Mouse (Mus musculus): Measurements from ENCODE around the gene Spata25. TPM values are rescaled to one million over a fixed set of nuclear protein-coding genes. Genes with fewer than 3 reads are reported as not detected.
A peak's percentile ranks its signal among the peaks of the same experiment; 100 is the strongest.

Gene Spata25
- polyA plus RNA-seq, 1 experiment from 2014 or later: not detected

- DNase-seq (ENCODE audit: low spot score) (no peak), ATAC-seq (ENCODE audit: low FRiP score, low TSS enrichment) (no peak)
- Histone ChIP-seq H3K9me3 (ENCODE audit: control insufficient read depth, low read length) (no peaks in the 10 kb centered on the region), H3K4me2 (replicated peaks; ENCODE audit: low read depth) (no peak overlapping the region), H3K27me3 (ENCODE audit: control insufficient read depth, insufficient read depth, low read length) (no peaks in the 10 kb centered on the region), H3K36me3 (ENCODE audit: control insufficient read depth, insufficient read depth, low read length) (peaks cover 9% of the 10 kb centered on the region), H3K9ac (ENCODE audit: low read length) (no peak overlapping the region), H3K4me3 (ENCODE audit: low read depth, low read length) (no peak overlapping the region), H3K4me1 (replicated peaks; ENCODE audit: control insufficient read depth, insufficient read depth) (peaks cover 2% of the 10 kb centered on the region; the same call in 1 of the 2 replicates), H3K27ac (replicated peaks) (no peak overlapping the region)
- TF ChIP-seq EP300 (optimal IDR thresholded peaks at IDR 0.05): no peak
- TF ChIP-seq CTCF (IDR thresholded peaks at IDR 0.05; ENCODE audit: low read depth): no peak
- WGBS: 94% methylated on average over 4 of the region's 4 CpGs
Observed at GRCm38 (mm10) chr2:164835164-164835563, 6.8 kb upstream of the Spata25 start.

DNA sequence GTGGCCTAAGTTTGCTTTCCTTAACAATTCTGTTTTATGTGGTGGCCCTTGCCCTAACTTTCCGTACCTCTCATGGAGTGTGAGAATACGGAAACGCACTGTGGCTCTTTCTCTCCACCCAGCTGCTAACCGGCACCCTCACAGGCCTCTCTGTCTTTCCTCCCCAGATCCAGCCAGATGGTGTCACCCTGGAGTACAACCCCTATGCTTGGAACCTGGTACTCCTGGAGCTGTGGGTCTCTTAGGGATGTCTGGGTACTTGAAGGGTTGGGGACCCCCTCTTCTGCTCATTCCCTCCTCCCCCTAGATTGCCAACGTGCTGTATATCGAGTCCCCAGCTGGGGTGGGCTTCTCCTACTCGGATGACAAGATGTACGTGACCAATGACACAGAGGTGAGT lies 6.2 kb upstream of the Spata25 start:
- H3K36me3 ChIP-seq (ENCODE audit: control insufficient read depth, insufficient read depth, low read length): peaks cover 9% of the 10 kb centered on the region
- 37% methylated on average over 8 of the region's 8 CpGs for WGBS
- ATAC-seq (ENCODE audit: low FRiP score, low TSS enrichment): no peak
- H3K27ac ChIP-seq (replicated peaks): peak overlapping the region; percentile 84; the same call in 1 of the 2 replicates
- no peaks in the 10 kb centered on the region for H3K9me3 ChIP-seq (ENCODE audit: control insufficient read depth, low read length)
- peak overlapping the region; percentile 71 for H3K9ac ChIP-seq (ENCODE audit: low read length)
- peak; percentile 41; the same call in 1 of the 2 replicates for TF ChIP-seq CTCF (IDR thresholded peaks at IDR 0.05; ENCODE audit: low read depth)
- TF ChIP-seq EP300 (optimal IDR thresholded peaks at IDR 0.05): no peak
- no peaks in the 10 kb centered on the region for H3K27me3 ChIP-seq (ENCODE audit: control insufficient read depth, insufficient read depth, low read length)
- peak overlapping the region; percentile 98 for H3K4me2 ChIP-seq (replicated peaks; ENCODE audit: low read depth)
- peak overlapping the region; percentile 70 for H3K4me3 ChIP-seq (ENCODE audit: low read depth, low read length)
- peaks cover 2% of the 10 kb centered on the region; the same call in 1 of the 2 replicates for H3K4me1 ChIP-seq (replicated peaks; ENCODE audit: control insufficient read depth, insufficient read depth)
- DNase-seq (ENCODE audit: low spot score): no peak

DNA sequence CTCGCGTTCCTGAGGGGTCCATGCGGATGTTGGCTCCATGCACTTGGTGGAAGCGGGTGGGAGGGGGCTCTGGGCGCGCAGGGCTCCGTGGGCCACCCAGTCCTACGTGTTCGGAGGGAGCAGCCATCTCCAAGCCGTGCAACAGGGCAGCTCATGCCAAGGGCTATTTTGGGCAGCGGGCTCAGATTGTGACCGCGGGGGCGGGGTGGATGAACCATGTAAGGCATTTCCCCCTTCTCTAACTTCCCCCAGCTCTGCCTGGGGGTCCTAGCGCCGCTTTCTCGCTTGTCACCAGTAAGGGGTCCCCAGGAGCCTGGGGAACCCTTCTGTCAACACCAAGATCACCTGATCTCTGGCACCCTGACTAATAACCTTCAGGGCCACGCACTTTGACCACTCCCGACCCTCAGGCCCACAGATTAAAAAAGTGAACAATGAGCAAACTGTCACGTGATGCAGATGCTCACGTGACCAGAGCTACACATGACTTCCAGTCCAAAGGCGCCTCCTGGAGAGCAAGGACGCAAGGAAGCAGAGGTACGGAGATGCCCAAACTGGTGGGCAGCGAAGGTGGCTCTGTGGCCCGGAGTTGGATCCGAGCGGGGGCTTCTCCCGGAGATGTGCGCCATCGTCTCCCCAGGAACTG lies 5.1 kb upstream of the Spata25 start, which contains the start of gene Neurl2:
Gene Neurl2 (minus strand): TSS at position 143 of the 646 bp plus-strand sequence.
- Histone ChIP-seq H3K4me3 (ENCODE audit: low read depth, low read length) (peak within 1 kb of the TSS; percentile 70), H3K9ac (ENCODE audit: low read length) (peak within 1 kb of the TSS; percentile 71), H3K4me2 (replicated peaks; ENCODE audit: low read depth) (peak within 1 kb of the TSS; percentile 98), H3K9me3 (ENCODE audit: control insufficient read depth, low read length) (no peaks in the 10 kb centered on the region), H3K36me3 (ENCODE audit: control insufficient read depth, insufficient read depth, low read length) (peaks cover 5% of the 10 kb centered on the region), H3K4me1 (replicated peaks; ENCODE audit: control insufficient read depth, insufficient read depth) (peaks cover 2% of the 10 kb centered on the region; the same call in 1 of the 2 replicates), H3K27ac (replicated peaks) (peak within 1 kb of the TSS; percentile 84), H3K27me3 (ENCODE audit: control insufficient read depth, insufficient read depth, low read length) (no peaks in the 10 kb centered on the region)
- DNase-seq (ENCODE audit: low spot score) (peak; percentile 89), ATAC-seq (ENCODE audit: low FRiP score, low TSS enrichment) (peak; percentile 69)
- no peak for TF ChIP-seq EP300 (optimal IDR thresholded peaks at IDR 0.05)
- TF ChIP-seq CTCF (IDR thresholded peaks at IDR 0.05; ENCODE audit: low read depth): peak; percentile 52
- WGBS: under 1% methylated on average over 31 of the region's 31 CpGs

GRCm38 (mm10) chr2:164832748-164833301 lies 4.5 kb upstream of the Spata25 start, which contains the start of gene Ctsa:
Ctsa (plus strand) TSS chr2:164832873.
- ATAC-seq (ENCODE audit: low FRiP score, low TSS enrichment) (peak; percentile 64), DNase-seq (ENCODE audit: low spot score) (peak; percentile 73)
- no peaks in the 10 kb centered on the region for H3K9me3 ChIP-seq (ENCODE audit: control insufficient read depth, low read length)
- under 1% methylated on average over 35 of the region's 35 CpGs for WGBS
- H3K4me2 ChIP-seq (replicated peaks; ENCODE audit: low read depth): peak within 1 kb of the TSS; percentile 98
- TF ChIP-seq CTCF (IDR thresholded peaks at IDR 0.05; ENCODE audit: low read depth): peak; percentile 81
- TF ChIP-seq EP300 (optimal IDR thresholded peaks at IDR 0.05): no peak
- peaks cover 4% of the 10 kb centered on the region; the same call in 1 of the 2 replicates for H3K36me3 ChIP-seq (ENCODE audit: control insufficient read depth, insufficient read depth, low read length)
- peaks cover 2% of the 10 kb centered on the region; the same call in 1 of the 2 replicates for H3K4me1 ChIP-seq (replicated peaks; ENCODE audit: control insufficient read depth, insufficient read depth)
- H3K9ac ChIP-seq (ENCODE audit: low read length): peak within 1 kb of the TSS; percentile 71
- H3K27ac ChIP-seq (replicated peaks): peak within 1 kb of the TSS; percentile 84
- H3K4me3 ChIP-seq (ENCODE audit: low read depth, low read length): peak within 1 kb of the TSS; percentile 70
- H3K27me3 ChIP-seq (ENCODE audit: control insufficient read depth, insufficient read depth, low read length): no peaks in the 10 kb centered on the region

GRCm38 (mm10) chr2:164832032-164832747 lies 3.9 kb upstream of the Spata25 start:
- peaks cover 2% of the 10 kb centered on the region; the same call in 1 of the 2 replicates for H3K4me1 ChIP-seq (replicated peaks; ENCODE audit: control insufficient read depth, insufficient read depth)
- peak overlapping the region; percentile 84; the same call in 1 of the 2 replicates for H3K27ac ChIP-seq (replicated peaks)
- peaks cover 7% of the 10 kb centered on the region; the same call in 1 of the 2 replicates for H3K36me3 ChIP-seq (ENCODE audit: control insufficient read depth, insufficient read depth, low read length)
- 60% methylated on average over 16 of the region's 16 CpGs for WGBS
- TF ChIP-seq CTCF (IDR thresholded peaks at IDR 0.05; ENCODE audit: low read depth) (no peak), EP300 (optimal IDR thresholded peaks at IDR 0.05) (no peak)
- DNase-seq (ENCODE audit: low spot score) (no peak), ATAC-seq (ENCODE audit: low FRiP score, low TSS enrichment) (no peak; the same call in 1 of the 2 replicates)
- H3K9ac ChIP-seq (ENCODE audit: low read length): peak overlapping the region; percentile 71; the same call in 1 of the 2 replicates
- H3K4me3 ChIP-seq (ENCODE audit: low read depth, low read length): peak overlapping the region; percentile 70
- H3K27me3 ChIP-seq (ENCODE audit: control insufficient read depth, insufficient read depth, low read length): no peaks in the 10 kb centered on the region
- H3K4me2 ChIP-seq (replicated peaks; ENCODE audit: low read depth): peak overlapping the region; percentile 98
- H3K9me3 ChIP-seq (ENCODE audit: control insufficient read depth, low read length): no peaks in the 10 kb centered on the region
